Mouse (Mus musculus): ENCODE measurements around the gene Agt.

DNA sequence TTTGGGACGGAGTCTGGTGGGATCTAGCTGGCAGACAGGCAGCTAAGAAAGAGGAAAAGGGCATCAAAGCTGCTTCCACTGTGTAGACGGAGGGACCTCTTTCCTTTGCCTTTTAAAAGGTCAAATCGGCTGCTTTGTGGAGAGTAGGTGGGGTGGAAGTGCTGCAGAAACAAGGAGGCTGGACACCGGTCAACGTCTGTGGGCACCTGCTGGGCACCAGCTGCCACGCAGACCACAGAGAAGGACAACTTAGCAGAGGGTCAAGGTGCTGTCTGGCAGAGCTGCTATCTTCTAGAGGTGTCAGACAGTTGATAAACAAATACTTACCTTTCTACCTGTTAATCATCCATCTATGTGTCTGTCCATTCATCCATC is 61.2 kb downstream of the Agt start:
- no peak for TF ChIP-seq CTCF (IDR thresholded peaks at IDR 0.05; ENCODE audit: extremely low read depth, insufficient read depth, insufficient read length, insufficient replicate concordance)
- TF ChIP-seq POLR2A (IDR thresholded peaks at IDR 0.05; ENCODE audit: low read depth, low read length), result no peak

Data from spleen, adult 2 months (tissue).